Mouse (Mus musculus) lung, postnatal 10 days (tissue): ENCODE measurements at regions not wholly inside any gene's neighbourhood (a gene's known extent, or its start where the extent isn't known, plus 50 kb on each side); places are given as distances from the start of the nearest gene placed in this dataset.

ENCODE experiments used
- DNase-seq: peaks from one replicate; pipeline ENCODE4 v3.0.0; 2021

DNA sequence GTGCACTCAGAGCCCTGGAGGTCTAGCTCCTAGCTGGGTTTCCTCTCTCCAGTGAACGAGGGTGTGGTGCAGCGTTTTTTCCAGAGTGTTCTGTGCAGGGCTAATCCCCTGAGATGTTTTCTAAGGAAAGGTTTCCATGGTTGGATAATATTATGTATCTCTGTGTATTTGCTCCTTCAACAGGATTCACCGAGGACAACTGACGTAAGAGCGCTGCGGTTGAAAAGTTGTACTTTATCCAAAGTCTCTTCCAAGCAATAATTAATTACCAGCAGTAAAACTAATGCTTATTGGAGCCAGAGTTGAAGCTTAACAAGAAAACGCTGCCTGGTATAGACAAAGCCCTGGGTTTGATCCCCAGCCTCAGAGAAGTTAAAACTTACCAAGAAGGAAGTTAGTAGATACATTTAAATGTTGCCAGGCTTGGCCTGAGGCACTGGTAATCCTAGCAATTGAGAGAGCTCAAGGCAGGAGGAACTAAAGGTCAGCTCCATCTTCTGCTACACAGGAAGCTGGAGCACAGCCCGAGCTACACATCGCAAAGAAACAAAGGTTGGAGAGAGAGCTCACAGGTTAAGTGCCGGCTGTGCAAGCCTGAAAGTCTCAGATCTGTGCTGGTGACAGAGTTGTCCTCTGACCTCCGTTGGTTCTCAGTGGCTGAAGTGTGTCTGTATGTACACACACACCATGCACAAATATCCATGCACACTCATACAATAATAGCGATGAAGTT is 51.2 kb upstream of the Rap1b start:
- no peak for DNase-seq

DNA sequence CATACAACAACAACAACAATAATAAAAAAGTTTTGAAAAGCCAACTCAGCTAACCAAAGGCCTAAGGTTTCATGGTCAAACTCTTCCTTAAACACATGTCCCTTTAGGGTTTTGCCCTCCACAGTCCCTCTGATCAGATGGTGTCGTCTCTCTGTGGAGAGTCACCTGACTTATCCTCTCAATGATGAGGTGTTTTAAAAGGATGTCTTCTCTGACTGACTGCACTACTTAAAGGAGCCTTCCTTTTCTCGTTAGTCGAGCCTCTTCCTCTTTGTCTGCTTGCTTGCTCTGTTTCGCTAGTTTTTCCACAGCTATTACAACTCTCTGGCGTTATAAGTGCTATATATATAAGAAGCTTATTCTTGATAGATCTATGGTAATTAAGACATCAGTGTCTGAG is 51.9 kb upstream of the Rap1b start:
- DNase-seq = no peak

DNA sequence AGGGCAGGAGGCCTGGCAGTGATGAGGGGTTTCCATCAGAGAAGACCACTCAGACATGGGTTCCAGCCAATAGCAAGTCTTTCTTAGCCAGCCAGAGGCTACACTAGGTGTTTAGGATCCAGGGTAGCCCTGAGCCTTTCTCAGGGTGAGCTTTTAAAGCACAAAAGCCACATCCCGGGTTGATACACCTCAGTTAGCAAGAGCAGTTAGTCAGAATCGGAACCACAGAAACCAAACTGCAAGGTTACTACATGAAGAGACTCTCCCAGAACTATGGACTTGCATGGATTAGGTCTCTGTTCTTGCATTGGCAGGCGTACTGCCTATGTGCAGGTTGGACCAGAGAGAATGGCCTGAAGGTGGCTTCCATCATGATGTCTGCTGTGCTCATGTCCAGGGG is 52.6 kb upstream of the Rap1b start:
- DNase-seq = no peak

DNA sequence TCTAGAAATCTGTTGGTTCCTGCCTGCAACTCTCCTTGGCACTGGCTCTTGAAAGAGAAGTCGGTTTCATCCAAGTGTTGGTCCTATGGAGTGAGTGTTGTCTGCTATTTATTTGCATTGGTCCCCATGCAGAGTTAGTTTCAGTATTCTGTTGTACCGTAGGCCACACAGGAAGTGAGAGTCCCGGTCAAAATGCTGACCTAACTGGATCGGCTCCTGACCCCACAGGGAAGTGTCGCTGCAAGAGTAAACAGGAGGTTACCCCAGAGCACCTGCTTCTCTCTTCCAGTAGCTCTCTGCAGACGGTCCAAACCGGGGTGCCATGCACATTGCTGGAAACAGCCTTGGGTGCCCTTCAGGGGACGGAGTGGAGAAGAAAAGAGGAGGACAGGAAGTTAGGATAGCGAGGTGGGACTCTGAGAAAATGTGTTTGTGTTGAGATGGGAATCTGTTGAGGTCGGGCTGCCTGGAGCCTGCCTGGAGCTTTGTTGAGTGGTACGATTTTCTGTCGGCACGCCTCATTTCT is 53.6 kb upstream of the Rap1b start:
- DNase-seq = peak; percentile 41

DNA sequence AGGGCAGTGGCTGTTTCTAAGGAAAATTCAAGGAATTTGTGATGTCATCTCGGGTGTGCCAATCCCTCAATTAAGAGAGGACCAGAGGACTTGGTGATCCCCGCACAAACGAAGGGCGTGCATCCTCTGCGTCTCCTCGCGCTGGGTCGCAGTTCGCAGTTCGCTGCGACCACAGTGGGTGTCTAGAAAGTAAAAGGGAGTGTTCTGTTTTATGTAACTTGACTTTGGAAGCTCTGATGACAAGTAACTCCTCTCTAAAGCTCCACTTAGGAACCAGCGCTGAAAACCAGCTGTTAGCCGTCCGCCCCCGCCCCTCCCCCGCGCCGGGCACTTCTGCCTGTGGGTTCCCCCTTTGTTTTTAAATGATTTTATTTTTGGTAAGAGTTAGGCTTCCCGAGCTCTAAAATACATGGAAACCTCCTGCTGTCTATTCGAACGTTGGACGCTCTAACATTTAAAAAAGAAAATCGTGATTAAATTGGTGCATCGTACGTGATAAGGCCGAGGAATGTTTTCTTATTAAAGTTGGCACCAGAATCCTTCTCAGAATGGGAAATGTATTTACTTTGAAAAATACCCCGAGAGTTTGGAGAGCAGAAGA is 59.9 kb upstream of the Rap1b start:
- peak; percentile 76 for DNase-seq

DNA sequence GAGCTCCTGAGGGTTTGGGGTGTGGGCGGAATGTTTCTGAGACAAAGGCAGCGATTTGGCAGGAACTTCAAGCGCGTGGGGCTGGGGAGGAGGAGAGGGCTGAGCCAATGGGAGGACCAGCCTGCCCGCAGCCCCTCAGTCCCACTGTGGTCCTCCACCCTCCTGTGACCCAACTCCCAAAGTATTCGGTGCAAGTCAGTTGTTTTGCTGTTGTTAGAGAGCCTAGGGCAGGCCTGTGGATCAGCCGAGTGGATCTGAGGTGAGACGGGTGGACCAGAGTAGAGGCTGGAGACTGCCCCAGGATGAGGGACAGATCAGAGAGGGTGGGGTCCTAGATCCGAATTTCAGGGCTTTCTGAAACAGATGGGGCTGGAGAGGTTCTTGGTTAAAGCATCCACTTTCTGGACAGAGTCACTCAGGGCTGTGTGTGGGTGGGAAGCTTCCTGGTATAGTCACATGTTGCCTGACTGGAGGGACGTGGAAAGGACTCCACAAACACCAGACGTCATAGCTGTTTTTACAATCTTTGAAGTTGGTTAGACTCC is 60.5 kb upstream of the Rap1b start:
- DNase-seq = peak; percentile 91

DNA sequence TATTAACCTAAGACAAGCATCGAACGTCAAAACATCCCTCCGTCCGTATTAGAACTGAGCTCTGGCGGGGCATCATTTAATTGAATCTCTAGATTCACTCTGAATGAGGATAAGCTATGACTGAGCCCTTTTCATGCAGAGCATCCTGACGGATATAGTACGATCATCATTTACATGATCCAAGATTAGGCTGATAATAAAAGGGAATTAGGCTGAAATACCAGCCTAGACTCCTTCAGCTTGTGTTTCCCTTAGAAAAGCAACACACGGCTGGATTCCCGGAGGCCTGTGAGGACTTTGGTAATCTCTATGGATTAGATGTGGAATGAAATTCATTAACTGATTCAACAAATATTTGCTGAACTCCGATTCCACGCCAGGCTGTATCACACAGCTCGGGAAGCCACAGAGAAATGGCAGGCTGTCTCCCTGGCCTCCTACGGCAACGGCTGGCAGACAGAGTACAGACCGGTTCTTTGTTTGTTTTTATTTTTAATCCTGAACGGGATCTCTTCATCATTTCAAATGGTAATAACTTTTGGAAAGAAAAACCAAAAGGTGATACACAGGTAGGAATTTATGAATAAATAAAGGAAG is 62.3 kb upstream of the Rap1b start:
- no peak for DNase-seq

DNA sequence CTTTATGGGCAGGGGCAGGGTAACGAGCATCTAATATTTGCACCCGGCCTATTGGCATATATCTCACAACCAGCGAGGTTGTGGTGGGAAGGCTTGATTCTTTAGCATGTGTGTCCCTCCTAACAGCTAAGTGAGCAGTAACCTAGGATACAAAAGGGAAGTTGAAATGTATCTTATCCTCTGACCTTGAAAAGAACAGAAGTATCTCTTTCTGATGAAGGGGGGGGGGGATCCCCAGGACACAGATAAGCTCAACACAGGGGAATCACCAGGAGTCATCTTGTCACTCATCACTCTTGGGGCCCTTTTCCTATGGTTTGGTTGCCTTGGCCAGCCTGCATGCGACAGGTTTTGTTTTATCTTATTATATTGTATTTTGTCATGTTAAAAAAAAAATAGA is 63.3 kb upstream of the Rap1b start:
- DNase-seq = no peak

DNA sequence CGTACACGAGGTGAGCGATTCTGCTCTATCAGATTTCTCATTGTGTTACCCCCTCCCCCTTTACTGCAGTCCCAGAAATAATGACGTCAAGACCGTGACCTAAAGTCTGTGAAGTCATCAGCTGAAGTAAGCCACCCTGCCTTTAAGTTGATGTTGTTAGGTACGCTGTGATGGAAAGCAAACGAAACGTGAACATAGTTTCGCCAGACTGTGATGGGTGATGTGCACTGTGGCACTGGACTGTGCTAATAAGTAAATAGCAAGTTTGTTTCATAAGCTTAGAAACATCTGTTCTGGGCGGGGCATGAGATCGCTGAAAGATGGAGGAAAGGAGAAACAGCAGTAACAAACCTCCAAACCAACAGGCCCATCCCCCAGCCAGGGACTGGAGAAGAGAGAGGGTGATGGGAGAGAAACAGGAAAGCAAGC is 64.0 kb upstream of the Rap1b start:
- DNase-seq = peak; percentile 8

DNA sequence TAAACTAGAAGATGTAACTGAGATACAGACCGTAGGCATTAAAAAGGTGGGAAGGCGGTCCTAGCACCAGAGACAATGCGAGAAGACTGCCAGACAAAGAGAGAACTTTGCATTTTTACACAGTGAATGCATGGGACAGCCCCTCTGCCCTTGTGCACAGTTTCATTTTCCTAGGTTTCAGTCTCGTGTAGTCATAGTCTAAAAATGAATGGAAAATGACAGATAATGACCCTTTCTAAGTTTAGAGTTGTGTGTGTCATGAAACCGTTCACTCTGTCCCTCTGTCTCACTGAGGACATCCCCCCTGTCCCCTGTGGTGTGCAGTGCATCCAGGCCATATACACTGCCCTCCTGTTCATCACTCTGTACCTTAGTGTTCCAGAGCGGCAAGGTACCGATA is 64.6 kb upstream of the Rap1b start:
- no peak for DNase-seq

DNA sequence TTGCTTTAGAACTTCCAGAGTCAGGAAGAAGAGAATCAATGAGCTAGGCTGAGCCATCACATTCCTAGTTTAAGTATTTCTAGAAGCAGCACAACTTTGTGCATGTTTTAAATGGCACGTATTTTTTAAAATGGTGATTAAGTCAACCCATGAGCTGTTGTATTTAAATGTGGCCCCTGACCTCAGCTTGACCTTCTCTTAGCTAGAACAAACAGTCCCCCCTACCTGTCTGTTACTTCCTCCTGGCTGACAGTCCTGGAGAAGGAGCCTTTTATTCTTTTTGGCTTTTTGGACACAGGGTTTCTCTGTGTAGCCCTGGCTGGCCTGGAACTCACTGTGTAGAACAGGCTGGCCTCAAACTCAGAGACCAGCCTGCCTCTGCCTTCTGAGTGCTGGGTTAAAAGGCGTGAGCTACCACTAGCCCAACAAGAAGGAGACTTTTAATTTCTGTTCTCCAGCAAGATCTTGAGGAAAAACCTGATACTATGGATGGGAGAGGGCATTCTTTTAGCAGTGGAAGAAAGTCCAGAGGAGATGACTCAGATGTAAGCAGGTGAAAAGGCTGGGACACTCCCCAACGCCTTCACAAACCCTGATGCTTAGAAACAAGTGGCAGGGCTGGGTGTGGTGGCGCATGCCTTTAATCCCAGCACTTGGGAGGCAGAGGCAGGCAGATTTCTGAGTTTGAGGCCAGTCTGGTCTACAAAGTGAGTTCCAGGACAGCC is 69.3 kb upstream of the Rap1b start:
- no peak for DNase-seq

DNA sequence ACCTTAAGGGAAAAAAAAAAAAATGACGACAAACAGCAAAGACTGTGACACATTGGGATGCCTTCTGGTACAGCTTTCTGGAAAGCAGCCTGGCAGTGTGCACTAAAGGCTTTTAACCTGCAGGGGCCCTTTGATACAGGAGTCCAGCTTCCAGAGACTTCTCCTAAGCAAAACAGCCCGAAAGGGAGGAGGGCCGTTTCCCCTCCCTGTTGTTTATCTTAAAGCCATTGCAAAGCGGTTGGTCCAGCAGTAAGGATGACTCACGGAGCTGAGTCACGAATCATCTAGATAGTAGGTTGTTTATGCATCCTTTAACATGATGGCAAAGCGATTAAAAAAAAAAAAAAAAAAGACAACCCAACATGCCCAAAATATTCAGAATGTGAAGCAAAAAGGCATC is 70.4 kb upstream of the Rap1b start:
- DNase-seq = peak; percentile 45

DNA sequence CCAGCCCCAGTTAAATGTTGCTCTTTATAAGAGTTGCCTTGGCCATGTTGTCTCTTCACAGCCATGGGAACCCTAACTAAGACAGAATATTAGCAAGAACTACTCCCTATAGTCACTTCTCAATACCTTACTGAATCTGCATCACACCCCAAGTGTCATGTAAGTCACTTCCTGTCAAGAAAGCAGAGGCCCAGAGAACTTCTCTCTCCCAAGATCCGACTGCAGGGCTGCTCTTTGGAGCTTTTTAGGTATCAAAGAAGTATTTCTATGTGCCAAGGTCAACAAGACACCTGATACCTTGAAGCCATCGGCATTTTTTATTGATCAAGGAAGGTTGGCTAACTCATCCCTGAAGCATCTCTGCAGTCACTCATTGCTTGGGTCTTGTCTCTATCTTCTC is 72.0 kb upstream of the Rap1b start:
- DNase-seq = no peak

DNA sequence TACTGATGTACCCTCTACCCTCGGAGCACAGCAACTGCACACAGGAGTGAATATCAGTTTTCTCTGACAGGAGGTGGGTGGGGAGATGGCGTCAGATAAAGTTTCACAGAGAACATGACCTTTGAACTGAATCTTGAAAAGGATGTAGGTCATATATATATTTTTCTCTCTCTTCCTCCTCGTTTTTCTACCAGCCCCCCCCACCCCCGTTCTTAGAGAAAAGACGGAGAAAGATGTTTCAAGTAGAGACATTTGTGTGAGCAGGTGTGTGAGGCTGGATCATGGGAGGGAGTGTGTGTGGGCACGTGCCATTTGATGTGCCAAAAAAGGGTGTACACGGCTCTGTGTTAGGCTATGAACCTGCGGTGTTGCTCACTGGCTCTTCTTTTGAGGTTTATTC is 72.8 kb upstream of the Rap1b start:
- DNase-seq = no peak

DNA sequence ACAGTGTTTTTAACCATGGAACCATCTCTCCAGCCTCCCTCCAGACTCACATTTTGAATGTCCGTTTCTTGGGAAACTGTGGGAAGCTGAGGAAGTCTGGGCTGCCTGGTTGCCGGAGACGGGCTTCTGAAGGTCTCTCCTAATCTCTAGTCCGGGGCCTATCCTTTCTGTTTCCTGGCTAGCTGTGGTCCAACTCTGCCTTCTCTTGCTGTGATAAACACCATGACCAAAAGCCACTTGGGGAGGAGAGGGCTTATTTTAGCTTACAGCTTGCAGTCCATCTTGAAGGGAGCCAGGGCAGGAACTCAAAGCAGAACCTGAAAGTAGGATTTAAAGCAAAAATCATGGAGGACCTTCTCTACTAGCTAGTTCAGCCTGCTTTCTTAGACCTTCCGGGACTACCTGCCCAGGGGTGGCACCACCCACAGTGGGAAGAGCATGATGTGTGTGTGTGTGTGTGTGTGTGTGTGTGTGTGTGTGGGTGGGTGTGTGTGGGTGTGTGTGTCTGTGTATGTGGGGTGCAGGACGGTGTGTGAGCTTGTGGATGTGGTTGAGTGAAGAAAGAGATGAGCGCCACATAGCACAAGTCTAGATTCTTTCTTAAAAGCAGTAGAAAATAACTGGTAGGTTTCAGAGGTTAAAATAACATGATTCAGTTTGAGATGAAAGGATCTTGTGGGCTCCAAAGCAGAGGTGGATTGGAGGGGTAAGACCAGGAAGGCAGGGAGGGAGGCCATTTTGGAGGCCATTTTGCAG is 73.5 kb upstream of the Rap1b start:
- DNase-seq = no peak

DNA sequence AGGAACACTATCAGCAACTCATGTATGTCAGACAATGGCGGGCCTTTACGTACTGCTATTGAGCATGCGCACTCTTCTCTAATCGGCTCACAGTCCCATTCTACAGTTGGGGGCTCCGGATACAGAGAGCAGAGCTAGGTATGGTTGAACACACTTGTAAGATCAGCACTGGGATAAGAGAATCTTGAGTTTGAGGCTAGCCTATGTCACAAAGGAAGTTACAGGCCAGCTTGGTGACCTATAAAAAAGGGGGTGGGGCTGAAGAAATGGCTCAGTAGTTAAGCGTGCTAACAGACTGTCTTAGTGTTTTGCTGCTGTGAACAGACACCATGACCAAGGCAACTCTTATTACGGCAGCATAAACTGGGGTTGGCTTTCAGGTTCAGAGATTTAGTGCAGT is 79.4 kb upstream of the Rap1b start:
- no peak for DNase-seq

DNA sequence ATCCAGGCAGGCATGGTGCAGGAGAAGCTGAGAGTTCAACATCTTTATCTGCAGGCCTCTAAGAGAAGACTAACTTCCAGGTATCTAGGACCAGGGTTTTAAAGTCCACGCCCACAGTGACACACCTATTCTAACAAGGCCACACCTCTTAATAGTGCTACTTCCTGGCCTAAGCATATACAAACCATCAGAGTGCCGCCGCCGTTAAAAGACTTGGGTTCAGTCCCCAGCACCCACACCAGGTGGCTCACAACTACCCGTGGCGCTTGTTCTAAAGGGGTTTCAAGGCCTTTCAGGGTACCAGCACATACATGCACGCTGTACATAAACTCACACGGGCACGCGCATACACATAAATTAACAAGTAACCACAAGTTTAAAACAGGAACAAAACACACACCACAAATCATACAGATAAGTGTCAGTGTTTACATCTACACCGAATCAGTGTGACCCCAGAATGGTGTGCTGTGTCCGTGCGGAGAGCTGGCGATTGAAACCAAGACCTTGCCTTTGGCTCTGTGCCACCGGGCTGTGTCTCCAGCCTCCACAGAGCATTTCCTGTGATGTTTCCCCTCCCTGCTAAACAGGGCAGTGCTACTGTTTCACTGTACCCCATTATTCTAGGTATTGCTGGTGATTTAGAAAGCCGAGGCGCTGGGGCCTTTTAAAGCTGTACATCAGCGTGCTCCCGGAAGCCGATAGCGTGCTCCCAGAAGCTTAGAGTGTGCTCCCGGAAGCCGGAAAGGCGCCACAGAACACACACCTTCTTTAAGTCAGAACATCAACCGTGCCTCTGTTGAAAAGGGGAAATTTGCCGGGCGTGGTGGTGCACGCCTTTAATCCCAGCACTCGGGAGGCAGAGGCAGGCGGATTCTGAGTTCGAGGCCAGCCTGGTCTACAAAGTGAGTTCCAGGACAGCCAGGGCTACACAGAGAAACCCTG is 80.0 kb upstream of the Rap1b start:
- DNase-seq = peak; percentile 54

DNA sequence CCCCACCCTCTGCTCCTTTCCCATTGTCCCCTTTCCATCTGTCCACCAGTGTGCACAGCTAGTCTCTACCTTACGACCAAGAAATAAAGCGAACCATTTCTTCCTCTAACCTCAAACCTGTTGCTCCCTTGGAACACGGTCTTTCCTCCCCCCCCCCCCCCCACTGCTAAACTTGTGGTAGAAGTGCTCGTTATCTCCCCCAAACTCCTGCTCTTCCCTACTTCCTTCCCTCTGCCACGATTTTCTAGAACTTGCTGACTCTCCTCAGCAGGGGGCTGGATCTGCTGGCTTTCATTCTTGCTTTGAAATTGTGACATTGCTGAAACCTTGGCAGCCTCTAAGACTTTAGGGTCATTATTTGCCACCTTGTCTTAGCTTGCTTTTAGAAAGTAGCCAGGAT is 83.2 kb upstream of the Rap1b start:
- no peak for DNase-seq

DNA sequence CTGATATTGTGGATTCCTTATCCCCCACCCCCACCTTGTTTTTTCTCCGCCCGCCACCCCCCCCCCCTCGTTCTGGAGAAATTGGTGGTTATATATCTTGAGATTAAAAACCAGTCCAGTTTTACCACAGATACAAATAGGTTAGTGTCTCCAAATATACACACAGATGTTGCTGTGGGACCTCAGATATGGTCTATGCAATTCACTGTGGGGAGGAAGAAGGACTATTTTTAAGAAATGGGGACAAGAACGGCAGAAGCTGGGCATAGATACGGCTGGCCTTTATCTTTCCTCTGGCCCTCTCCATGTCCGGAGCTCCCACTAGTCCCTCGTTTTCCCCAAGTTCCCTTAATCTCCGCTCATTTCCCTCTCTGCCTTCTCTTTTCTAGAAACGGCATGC is 89.0 kb upstream of the Rap1b start:
- no peak for DNase-seq

DNA sequence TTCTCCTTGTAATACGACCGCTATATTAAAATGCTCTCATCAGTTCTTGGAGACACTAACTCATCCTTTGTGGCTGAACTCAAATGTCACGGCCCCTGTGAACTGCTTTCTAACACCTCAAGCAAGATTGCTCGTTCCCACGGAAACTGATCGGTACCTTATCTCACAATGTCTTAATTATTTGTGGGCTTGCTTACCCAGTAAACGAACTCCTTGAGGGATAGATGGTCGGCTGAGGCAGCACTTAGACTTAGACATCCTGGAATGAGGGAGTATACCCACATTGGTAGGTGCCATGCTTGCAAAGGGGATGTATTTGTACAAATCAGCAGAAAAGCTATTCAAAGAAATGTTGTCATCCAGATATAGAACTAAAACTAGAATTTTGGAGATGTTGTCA is 92.9 kb upstream of the Rap1b start:
- DNase-seq = no peak
